Mouse (Mus musculus) heart, postnatal 25 days (tissue): ENCODE measurements around the gene Selenoi. TPM values are rescaled to one million over a fixed set of nuclear protein-coding genes. Genes with fewer than 3 reads are reported as not detected.
"Not testable (repeated sequence)": the region's sequence is repeated elsewhere in the genome, so short reads cannot be mapped to it uniquely, and the experiment has no call there.

Experiments used
- DNase-seq: peaks from one replicate; pipeline ENCODE4 v3.0.0; 2022; ENCODE audit warnings: low spot score
- intact Hi-C: fragments of 180-260 bp; cut with DNase I; formaldehyde crosslinking; loops from one replicate; pipeline ENCODE4 v1.15.1; 2025
- total RNA-seq, 2 experiments: library from RNA; stranded (reverse); gene quantifications; 2 replicates each; pipeline ENCODE4 v1.2.3; 2021

The Selenoi gene
- 10 to 100 TPM; 14.1 to 16.2 TPM for total RNA-seq

- intact Hi-C loops: no loop called here
These were observed at the start of gene Selenoi for GRCm38 (mm10) chr5:30232271-30232971. Selenoi (plus strand) TSS chr5:30232581.

GRCm38 (mm10) chr5:30187687-30188485 is 44.5 kb upstream of the Selenoi start:
- intact Hi-C loops: loop anchor here (5.0 kb wide), 1 partner anchor 46 kb away; no protein-coding TSS in a partner anchor
- DNase-seq: no peak

More at GRCm38 (mm10) chr5:30232271-30232971, at the start of gene Selenoi:
- DNase-seq: peak; percentile 97

- intact Hi-C loops: loop anchor here (5.0 kb wide), 1 partner anchor 65 kb away; no protein-coding TSS in a partner anchor
- DNase-seq: no peak
These were observed 39.9 kb upstream of the Selenoi start for GRCm38 (mm10) chr5:30192452-30192851.

- intact Hi-C loops: no loop called here
- no peak for DNase-seq
These were observed 37.0 kb upstream of the Selenoi start for GRCm38 (mm10) chr5:30195340-30195739.

- DNase-seq: no peak
- intact Hi-C loops: no loop called here
These were observed 34.1 kb upstream of the Selenoi start for GRCm38 (mm10) chr5:30198257-30198656.

GRCm38 (mm10) chr5:30201521-30201920 is 30.9 kb upstream of the Selenoi start:
- DNase-seq: no peak
- intact Hi-C loops: no loop called here

- intact Hi-C loops: no loop called here
- no peak for DNase-seq
These were observed 30.2 kb upstream of the Selenoi start for GRCm38 (mm10) chr5:30202221-30202620.

- DNase-seq: no peak
- intact Hi-C loops: no loop called here
These were observed 29.0 kb upstream of the Selenoi start for GRCm38 (mm10) chr5:30203216-30203885.

GRCm38 (mm10) chr5:30204441-30204840 is 27.9 kb upstream of the Selenoi start:
- intact Hi-C loops: no loop called here

GRCm38 (mm10) chr5:30205034-30205433 is 27.3 kb upstream of the Selenoi start:
- intact Hi-C loops: no loop called here
- no peak for DNase-seq

More at GRCm38 (mm10) chr5:30204441-30204840, 27.9 kb upstream of the Selenoi start:
- DNase-seq: no peak

GRCm38 (mm10) chr5:30205493-30205892 is 26.9 kb upstream of the Selenoi start, which contains the start of gene Adgrf3:
Adgrf3 (minus strand) TSS chr5:30205722.
- DNase-seq: no peak
- intact Hi-C loops: no loop called here

- DNase-seq: no peak
- intact Hi-C loops: no loop called here
These were observed 25.1 kb upstream of the Selenoi start for GRCm38 (mm10) chr5:30207276-30207675.

GRCm38 (mm10) chr5:30210758-30211157 is 21.6 kb upstream of the Selenoi start:
- DNase-seq, intact Hi-C loops: not testable (repeated sequence)

- intact Hi-C loops: loop anchor here (5.0 kb wide), 1 partner anchor 267 kb away; no protein-coding TSS in a partner anchor
- no peak for DNase-seq
These were observed 17.5 kb upstream of the Selenoi start for GRCm38 (mm10) chr5:30214889-30215288.

GRCm38 (mm10) chr5:30215970-30216369 is 16.4 kb upstream of the Selenoi start:
- intact Hi-C loops: loop anchor here (5.0 kb wide), 1 partner anchor 266 kb away; no protein-coding TSS in a partner anchor

GRCm38 (mm10) chr5:30219715-30220114 is 12.7 kb upstream of the Selenoi start:
- no peak for DNase-seq
- intact Hi-C loops: loop anchor here (5.0 kb wide), 1 partner anchor 263 kb away; no protein-coding TSS in a partner anchor

More at GRCm38 (mm10) chr5:30215970-30216369, 16.4 kb upstream of the Selenoi start:
- no peak for DNase-seq

- no peak for DNase-seq
- intact Hi-C loops: no loop called here
These were observed 11.7 kb upstream of the Selenoi start for GRCm38 (mm10) chr5:30220666-30221065.

GRCm38 (mm10) chr5:30222681-30223080 is 9.7 kb upstream of the Selenoi start:
- no peak for DNase-seq
- intact Hi-C loops: no loop called here

GRCm38 (mm10) chr5:30230901-30231300 is 1.5 kb upstream of the Selenoi start:
- no peak for DNase-seq

GRCm38 (mm10) chr5:30231891-30232270 is 500 bp upstream of the Selenoi start:
- intact Hi-C loops: no loop called here

More at GRCm38 (mm10) chr5:30230901-30231300, 1.5 kb upstream of the Selenoi start:
- intact Hi-C loops: no loop called here

More at GRCm38 (mm10) chr5:30231891-30232270, 500 bp upstream of the Selenoi start:
- DNase-seq: no peak
